Comparison of ENCODE assay signal across 12 mouse cellular contexts in the genomic region with DNA sequence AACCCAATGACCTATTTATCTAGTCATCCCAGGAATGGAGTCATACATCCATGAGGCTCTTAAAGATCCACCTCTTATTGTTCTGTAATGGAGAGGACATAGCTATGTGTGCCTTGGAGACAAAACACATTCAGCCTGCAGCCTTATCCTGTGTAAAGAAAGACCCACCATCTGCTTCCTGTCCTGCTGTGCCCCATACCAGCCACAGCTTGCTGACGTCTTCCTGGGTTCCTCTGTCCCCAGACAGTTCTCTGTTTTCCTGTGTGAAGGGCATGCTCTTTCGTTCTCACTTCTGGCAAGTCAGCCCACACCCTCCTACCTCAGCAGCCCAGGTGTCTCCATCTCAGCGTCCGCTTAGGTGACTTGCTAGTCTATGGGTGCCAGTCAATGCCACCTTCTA. TPM values are rescaled to one million over a fixed set of nuclear protein-coding genes. Genes with fewer than 3 reads are reported as not detected.
DNase-seq lines count a peak whose midpoint lies in the region; ATAC-seq and TF ChIP-seq lines count a peak whose summit lies in the region.
"Had no signal": no experiment of that assay in that cellular context is flagged by ENCODE, and none has a peak within 500 bp of the region (broad histone marks: within the 10 kb centered on the region; RNA-seq: fewer than 3 reads in every experiment).

No protein-coding gene starts in this region.

- no peaks in the 10 kb centered on the region for H3K27me3 ChIP-seq in lung, embryonic 15.5 days
- H3K27me3 ChIP-seq in forebrain, embryonic 13.5 days, result no peaks in the 10 kb centered on the region
- H3K27me3 ChIP-seq: kidney, embryonic 15.5 days had no signal

- H3K4me3 ChIP-seq in lung, embryonic 15.5 days, result no peak overlapping the region
- H3K4me3 ChIP-seq in lung, adult 2 months (replicated peaks; ENCODE audit: extremely low read depth, low read depth, low read length), result no peak overlapping the region
- no peak overlapping the region for H3K4me3 ChIP-seq in forebrain, embryonic 13.5 days
- H3K4me3 ChIP-seq: kidney, embryonic 15.5 days; neural tube, embryonic 13.5 days had no signal

- no peak overlapping the region for H3K27ac ChIP-seq in lung, embryonic 15.5 days
- no peak overlapping the region for H3K27ac ChIP-seq in forebrain, embryonic 13.5 days
- H3K27ac ChIP-seq: kidney, embryonic 15.5 days; neural tube, embryonic 13.5 days had no signal

- H3K36me3 ChIP-seq in lung, embryonic 15.5 days, result no peaks in the 10 kb centered on the region
- no peaks in the 10 kb centered on the region for H3K36me3 ChIP-seq in forebrain, embryonic 13.5 days (ENCODE audit: poor library complexity, severe bottlenecking)
- H3K36me3 ChIP-seq: kidney, embryonic 15.5 days; neural tube, embryonic 13.5 days had no signal

- no peak overlapping the region for H3K4me2 ChIP-seq in lung, embryonic 15.5 days
- no peak overlapping the region for H3K4me2 ChIP-seq in forebrain, embryonic 13.5 days
- H3K4me2 ChIP-seq: kidney, embryonic 15.5 days; neural tube, embryonic 13.5 days had no signal

- no peaks in the 10 kb centered on the region for H3K9me3 ChIP-seq in lung, embryonic 15.5 days
- H3K9me3 ChIP-seq in forebrain, embryonic 13.5 days (replicated peaks), result no peaks in the 10 kb centered on the region
- H3K9me3 ChIP-seq: kidney, embryonic 15.5 days; neural tube, embryonic 13.5 days had no signal

- no peak for DNase-seq in lung, adult 2 months
- peak; percentile 83 for DNase-seq in T-cell, adult 2 months (ENCODE audit: low spot score)
- peak; percentile 52 for DNase-seq in lung, postnatal 25 days (ENCODE audit: low spot score)
- DNase-seq in thymus, postnatal 10 days (ENCODE audit: low spot score in 2 of 2), result peak; percentile 59 to 60
- DNase-seq in urinary bladder, postnatal 36 days (ENCODE audit: low spot score in 2 of 2), result no peak
- DNase-seq in left cerebral cortex, postnatal 4 days, result no peak

- no peak for TF ChIP-seq CTCF in lung, adult 2 months (IDR thresholded peaks at IDR 0.05; ENCODE audit: insufficient read depth, low read length)

- intact Hi-C loops in left cerebral cortex, postnatal 4 days (cut with DNase I), result no loop called here

- H3K4me1 ChIP-seq in lung, embryonic 15.5 days, result peaks cover 62% of the 10 kb centered on the region
- peaks cover 13% of the 10 kb centered on the region for H3K4me1 ChIP-seq in lung, adult 2 months (ENCODE audit: control insufficient read depth, insufficient read depth, low read length)
- peaks cover 10% of the 10 kb centered on the region for H3K4me1 ChIP-seq in forebrain, embryonic 13.5 days

- peak; percentile 56; the same call in 1 of the 2 replicates for ATAC-seq in lung, embryonic 15.5 days (ENCODE audit: borderline replicate concordance, extremely low read depth, low FRiP score, low TSS enrichment)
- ATAC-seq in forebrain, embryonic 13.5 days, result no peak

- 23% methylated on average over 4 of the region's 4 CpGs for WGBS in lung, embryonic 15.5 days
- 29% methylated on average over 4 of the region's 4 CpGs for WGBS in lung, adult 2 months
- 79% methylated on average over 4 of the region's 4 CpGs for WGBS in forebrain, embryonic 13.5 days

- no peak for TF ChIP-seq POLR2A in lung, adult 2 months (IDR thresholded peaks at IDR 0.05; ENCODE audit: borderline replicate concordance, extremely low read depth, low read depth, low read length)

- H3K9ac ChIP-seq in lung, embryonic 15.5 days, result no peak overlapping the region
- no peak overlapping the region for H3K9ac ChIP-seq in forebrain, embryonic 13.5 days
- H3K9ac ChIP-seq: kidney, embryonic 15.5 days; neural tube, embryonic 13.5 days had no signal

RNA-seq across cellular contexts. Expression of a gene that starts 15.9 kb away (rescaled TPM):
- polyA plus RNA-seq in lung, embryonic 15.5 days (2015; fragmentation: Nextera tagmentation; extraction: Ambion mirVana), result 19.5 and 21.7 TPM in 2 replicates
- 12.1 and 12.5 TPM in 2 replicates for polyA plus RNA-seq in lung, adult 2 months (2012; rRNA removed)
- 5.8 and 8.0 TPM in 2 replicates for polyA plus RNA-seq in forebrain, embryonic 13.5 days (2015; fragmentation: Nextera tagmentation; extraction: Ambion mirVana)
- total RNA-seq in left cerebral cortex, postnatal 4 days (2021), result 10 to 100 TPM; 10.3 to 11.3 TPM

RNA-seq across cellular contexts. Expression of a gene that starts 41.9 kb away (rescaled TPM):
- not detected in 2 replicates for polyA plus RNA-seq in lung, embryonic 15.5 days (2015; fragmentation: Nextera tagmentation; extraction: Ambion mirVana)
- not detected in 2 replicates for polyA plus RNA-seq in lung, adult 2 months (2012; rRNA removed)
- polyA plus RNA-seq in forebrain, embryonic 13.5 days (2015; fragmentation: Nextera tagmentation; extraction: Ambion mirVana), result not detected in 2 replicates
- not detected for total RNA-seq in left cerebral cortex, postnatal 4 days (2021)
- total RNA-seq: heart, adult 18-20 months had no signal
- polyA plus RNA-seq: kidney, embryonic 15.5 days; limb, embryonic 14.5 days; neural tube, embryonic 13.5 days had no signal

Comparison
In these comparisons a context has a peak if more than half of its experiments do, and no peak if none do; other contexts are left out.
1. DNase-seq: peak in T-cell, adult 2 months (single experiment), lung, postnatal 25 days (single experiment) and thymus, postnatal 10 days (2 of 2); none in lung, adult 2 months (single experiment), urinary bladder, postnatal 36 days (0 of 2) and left cerebral cortex, postnatal 4 days (single experiment).